Mouse (Mus musculus) E14TG2a.4 (cell line): ENCODE results near the gene Tmprss11g.

Experiments
- H3K27me3 ChIP-seq: 2 replicates; pipeline ENCODE4 v1.6.1; 2014; ENCODE audit warnings: low read length, control low read depth; ENCODE audit not compliant: insufficient read depth
- H3K36me3 ChIP-seq: 2 replicates; pipeline ENCODE4 v1.6.1; 2014; ENCODE audit warnings: low read length, control low read depth; ENCODE audit not compliant: insufficient read depth
- H3K4me1 ChIP-seq: replicated peaks from 2 replicates; pipeline ENCODE4 v1.6.1; 2014; ENCODE audit warnings: low read depth, low read length, control low read depth
- H3K4me3 ChIP-seq: replicated peaks from 2 replicates; pipeline ENCODE4 v1.5.1; 2014; ENCODE audit warnings: mild to moderate bottlenecking, low read length
- H3K9me3 ChIP-seq: 2 replicates; pipeline ENCODE4 v1.6.1; 2014; ENCODE audit warnings: low read length, control low read depth
- CTCF ChIP-seq: conservative IDR thresholded peaks from 2 replicates; pipeline ENCODE4 v1.5.1; 2014; ENCODE audit warnings: low read length
- NANOG ChIP-seq: IDR thresholded peaks from 2 replicates; pipeline ENCODE4 v1.6.1; 2014; ENCODE audit warnings: borderline replicate concordance, low read length, mixed read lengths
- POU5F1 ChIP-seq: IDR thresholded peaks from 2 replicates; pipeline ENCODE4 v1.6.1; 2014; ENCODE audit warnings: low read length, borderline replicate concordance

Gene Tmprss11g

GRCm38 (mm10) chr5:86518500-86518899, at the start of gene Tmprss11g:
TSS of gene Tmprss11g (minus strand) at chr5:86518600.
- Histone ChIP-seq H3K36me3 (no peaks in the 10 kb centered on the region), H3K4me3 (no peak within 1 kb of the TSS), H3K4me1 (no peaks in the 10 kb centered on the region), H3K27me3 (no peaks in the 10 kb centered on the region), H3K9me3 (no peaks in the 10 kb centered on the region)
- TF ChIP-seq POU5F1 (no peak), NANOG (no peak), CTCF (no peak)

- TF ChIP-seq NANOG (no peak), POU5F1 (no peak), CTCF (no peak)
- no peak overlapping the region for H3K4me3 ChIP-seq
- H3K27me3 ChIP-seq, result no peaks in the 10 kb centered on the region
- no peaks in the 10 kb centered on the region for H3K4me1 ChIP-seq
- no peaks in the 10 kb centered on the region for H3K36me3 ChIP-seq
- peaks cover 3% of the 10 kb centered on the region for H3K9me3 ChIP-seq
Measured at GRCm38 (mm10) chr5:86546693-86547092, 28.3 kb upstream of the Tmprss11g start.

- H3K9me3 ChIP-seq, result no peaks in the 10 kb centered on the region
- TF ChIP-seq NANOG (no peak), CTCF (no peak), POU5F1 (no peak)
- H3K4me3 ChIP-seq, result no peak overlapping the region
- no peaks in the 10 kb centered on the region for H3K27me3 ChIP-seq
- no peaks in the 10 kb centered on the region for H3K36me3 ChIP-seq
- no peaks in the 10 kb centered on the region for H3K4me1 ChIP-seq
Measured at GRCm38 (mm10) chr5:86540601-86541000, 22.2 kb upstream of the Tmprss11g start.

- no peaks in the 10 kb centered on the region for H3K9me3 ChIP-seq
- no peak overlapping the region for H3K4me3 ChIP-seq
- TF ChIP-seq CTCF, result no peak
- TF ChIP-seq NANOG, result no peak
- TF ChIP-seq POU5F1, result no peak
- no peaks in the 10 kb centered on the region for H3K36me3 ChIP-seq
- no peaks in the 10 kb centered on the region for H3K27me3 ChIP-seq
- H3K4me1 ChIP-seq, result no peaks in the 10 kb centered on the region
Measured at GRCm38 (mm10) chr5:86528725-86529124, 10.3 kb upstream of the Tmprss11g start.

GRCm38 (mm10) chr5:86511538-86511937, 6.9 kb downstream of the Tmprss11g start:
- no peaks in the 10 kb centered on the region for H3K9me3 ChIP-seq
- TF ChIP-seq POU5F1, result no peak
- no peak overlapping the region for H3K4me3 ChIP-seq
- no peaks in the 10 kb centered on the region for H3K4me1 ChIP-seq
- H3K27me3 ChIP-seq, result no peaks in the 10 kb centered on the region
- no peaks in the 10 kb centered on the region for H3K36me3 ChIP-seq

GRCm38 (mm10) chr5:86493453-86493852, 24.9 kb downstream of the Tmprss11g start:
- H3K9me3 ChIP-seq, result no peaks in the 10 kb centered on the region
- no peaks in the 10 kb centered on the region for H3K36me3 ChIP-seq
- TF ChIP-seq POU5F1 (no peak), NANOG (no peak), CTCF (no peak)
- H3K4me1 ChIP-seq, result no peaks in the 10 kb centered on the region; the same call in 1 of the 2 replicates
- H3K4me3 ChIP-seq, result no peak overlapping the region
- H3K27me3 ChIP-seq, result no peaks in the 10 kb centered on the region

GRCm38 (mm10) chr5:86482562-86482961, 35.8 kb downstream of the Tmprss11g start:
- H3K36me3 ChIP-seq, result no peaks in the 10 kb centered on the region
- no peak for TF ChIP-seq CTCF
- no peak for TF ChIP-seq POU5F1
- no peak for TF ChIP-seq NANOG
- H3K27me3 ChIP-seq, result no peaks in the 10 kb centered on the region
- no peak overlapping the region for H3K4me3 ChIP-seq
- no peaks in the 10 kb centered on the region for H3K4me1 ChIP-seq
- H3K9me3 ChIP-seq, result no peaks in the 10 kb centered on the region

GRCm38 (mm10) chr5:86482031-86482430, 36.4 kb downstream of the Tmprss11g start:
- Histone ChIP-seq H3K4me3 (no peak overlapping the region), H3K27me3 (no peaks in the 10 kb centered on the region), H3K9me3 (no peaks in the 10 kb centered on the region), H3K36me3 (no peaks in the 10 kb centered on the region), H3K4me1 (no peaks in the 10 kb centered on the region)
- no peak for TF ChIP-seq CTCF
- no peak for TF ChIP-seq POU5F1
- TF ChIP-seq NANOG, result no peak

GRCm38 (mm10) chr5:86473859-86474258, 44.5 kb downstream of the Tmprss11g start:
- Histone ChIP-seq H3K36me3 (no peaks in the 10 kb centered on the region), H3K4me3 (no peak overlapping the region), H3K9me3 (no peaks in the 10 kb centered on the region), H3K4me1 (no peaks in the 10 kb centered on the region), H3K27me3 (no peaks in the 10 kb centered on the region)
- TF ChIP-seq CTCF (no peak), POU5F1 (no peak), NANOG (no peak)

GRCm38 (mm10) chr5:86468890-86469289, 49.5 kb downstream of the Tmprss11g start, which contains the start of gene Tmprss11a:
TSS of gene Tmprss11a (minus strand) at chr5:86468990.
- no peaks in the 10 kb centered on the region for H3K4me1 ChIP-seq
- no peaks in the 10 kb centered on the region for H3K9me3 ChIP-seq
- no peaks in the 10 kb centered on the region for H3K27me3 ChIP-seq
- H3K4me3 ChIP-seq, result no peak within 1 kb of the TSS
- H3K36me3 ChIP-seq, result no peaks in the 10 kb centered on the region
- TF ChIP-seq POU5F1 (no peak), NANOG (no peak), CTCF (no peak)
